25 mouse cellular contexts compared by ENCODE assay signal in the genomic region with DNA sequence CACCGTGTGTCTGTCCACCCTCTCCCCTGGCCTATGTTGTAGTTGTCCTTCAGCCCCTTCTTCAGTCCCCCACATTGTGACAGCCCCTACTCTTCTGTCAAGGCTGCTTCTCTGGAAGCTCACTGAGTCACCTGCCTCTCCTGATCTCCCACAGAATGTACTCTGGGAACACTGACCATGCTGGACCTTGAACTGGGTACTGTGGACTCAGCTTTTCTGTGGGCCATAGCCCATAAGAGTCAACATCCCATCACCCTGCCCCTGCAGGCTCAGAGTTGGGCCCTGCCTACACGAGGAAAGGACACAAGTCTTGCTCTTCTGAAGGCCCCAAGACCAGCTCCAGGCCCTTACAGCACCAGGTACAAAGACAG. TPM values are rescaled to one million over a fixed set of nuclear protein-coding genes. Genes with fewer than 3 reads are reported as not detected.
"Had no signal": no experiment of that assay in that cellular context is flagged by ENCODE, and none has a peak within 500 bp of the region (broad histone marks: within the 10 kb centered on the region; RNA-seq: fewer than 3 reads in every experiment).

No protein-coding gene starts in this region.

- DNase-seq: gastrocnemius, adult 2 months; gastrocnemius, postnatal 10 days; gastrocnemius, postnatal 25 days; heart, adult 18-20 months; heart, postnatal 10 days; heart, postnatal 4 days; kidney, adult 18-20 months; kidney, adult 9 months; kidney, postnatal 14 days had no signal

- H3K4me2 ChIP-seq: heart, embryonic 12.5 days; hindbrain, embryonic 12.5 days; hindbrain, embryonic 14.5 days; intestine, embryonic 15.5 days; kidney, embryonic 15.5 days; limb, embryonic 12.5 days had no signal

- H3K27me3 ChIP-seq: heart, embryonic 12.5 days; hindbrain, embryonic 12.5 days; intestine, embryonic 15.5 days; kidney, embryonic 15.5 days; limb, embryonic 12.5 days had no signal

- H3K4me3 ChIP-seq: gastrocnemius, adult 2 months; heart, embryonic 10.5 days; heart, embryonic 12.5 days; hindbrain, embryonic 10.5 days; hindbrain, embryonic 12.5 days; intestine, embryonic 15.5 days; kidney, embryonic 15.5 days; layer of hippocampus, adult 2 months; left cerebral cortex, adult 2 months; limb, embryonic 10.5 days; limb, embryonic 12.5 days had no signal

- H3K36me3 ChIP-seq: intestine, embryonic 15.5 days had no signal

- H3K9ac ChIP-seq: heart, embryonic 12.5 days; hindbrain, embryonic 12.5 days; hindbrain, embryonic 14.5 days; intestine, embryonic 15.5 days; kidney, embryonic 15.5 days; limb, embryonic 12.5 days had no signal

- H3K4me1 ChIP-seq: hindbrain, embryonic 10.5 days; hindbrain, embryonic 12.5 days; intestine, embryonic 15.5 days; limb, embryonic 10.5 days; limb, embryonic 12.5 days had no signal

- ATAC-seq: forebrain, embryonic 16.5 days; hindbrain, embryonic 16.5 days; intestine, embryonic 15.5 days; intestine, postnatal 0 days had no signal

- H3K27ac ChIP-seq: gastrocnemius, adult 2 months; heart, embryonic 10.5 days; hindbrain, embryonic 10.5 days; hindbrain, embryonic 12.5 days; hindbrain, embryonic 14.5 days; intestine, embryonic 15.5 days; kidney, embryonic 15.5 days; kidney, postnatal 0 days; layer of hippocampus, adult 2 months; left cerebral cortex, adult 2 months; limb, embryonic 10.5 days; limb, embryonic 12.5 days had no signal

- H3K9me3 ChIP-seq: heart, embryonic 10.5 days; heart, embryonic 12.5 days; hindbrain, embryonic 10.5 days; hindbrain, embryonic 12.5 days; intestine, embryonic 15.5 days; kidney, embryonic 15.5 days; limb, embryonic 10.5 days; limb, embryonic 12.5 days had no signal

RNA-seq across cellular contexts. Expression of gene Ciita, which starts 45.7 kb away (rescaled TPM):
- total RNA-seq: layer of hippocampus, postnatal 25 days had no signal
